Mouse (Mus musculus): ENCODE results near the gene Shmt2. TPM values are rescaled to one million over a fixed set of nuclear protein-coding genes. Genes with fewer than 3 reads are reported as not detected.

The Shmt2 gene
- polyA plus RNA-seq (2017; shearing (Covaris generic)): 103 TPM

GRCm38 (mm10) chr10:127522088-127522581 lies at the start of gene Shmt2:
Gene Shmt2 (minus strand): TSS chr10:127522444.

GRCm38 (mm10) chr10:127534036-127534928 lies 12.0 kb upstream of the Shmt2 start, which contains the start of gene Nxph4:
Gene Nxph4 (minus strand): TSS chr10:127534559.

DNA sequence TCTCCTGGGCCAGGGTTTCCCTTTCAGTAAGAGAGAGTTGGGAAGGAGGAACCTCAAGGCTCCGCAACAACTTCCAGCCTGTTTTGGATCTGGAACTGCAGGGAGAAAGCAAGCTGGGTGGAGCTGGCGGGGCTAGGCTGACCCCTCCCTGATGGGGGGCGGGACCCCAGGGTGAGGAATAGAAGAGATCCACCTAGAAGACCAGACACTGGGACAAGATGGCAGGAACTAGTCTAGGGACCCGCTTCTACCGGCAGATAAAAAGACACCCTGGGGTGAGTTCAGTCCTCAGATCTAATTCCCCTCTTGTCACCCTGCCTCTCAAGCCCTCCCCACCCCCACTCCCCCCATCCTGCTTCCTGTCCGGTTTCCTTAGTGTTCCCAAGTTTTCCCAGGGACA lies 7.5 kb downstream of the Shmt2 start, which contains the start of gene Ndufa4l2:
Gene Ndufa4l2 (plus strand): TSS at position 204 of the 400 bp plus-strand sequence.

GRCm38 (mm10) chr10:127500894-127501893 lies 21.1 kb downstream of the Shmt2 start, which contains the start of gene Stac3:
Gene Stac3 (plus strand): TSS chr10:127501686.

Other genes starting within 250 kb of the Shmt2 start
- 13.4 TPM for gene Mbd6, start 233.4 kb downstream of the Shmt2 start, polyA plus RNA-seq (2017; shearing (Covaris generic))
- 74.3 TPM for gene Mars, start 210.7 kb downstream of the Shmt2 start, polyA plus RNA-seq (2017; shearing (Covaris generic))
- 395 TPM for gene Arhgap9, start 200.5 kb downstream of the Shmt2 start, polyA plus RNA-seq (2017; shearing (Covaris generic))
- gene Gli1, start 180.5 kb downstream of the Shmt2 start, polyA plus RNA-seq (2017; shearing (Covaris generic)): 0.54 TPM
- gene Inhbe, start 168.0 kb downstream of the Shmt2 start, polyA plus RNA-seq (2017; shearing (Covaris generic)): 0.07 TPM
- not detected for gene Inhbc, start 152.0 kb downstream of the Shmt2 start, polyA plus RNA-seq (2017; shearing (Covaris generic))
- 39.5 TPM for gene R3hdm2, start 142.1 kb downstream of the Shmt2 start, polyA plus RNA-seq (2017; shearing (Covaris generic))
- gene Stac3, start 20.8 kb downstream of the Shmt2 start, polyA plus RNA-seq (2017; shearing (Covaris generic)): 0.14 TPM
- gene Ndufa4l2, start 7.5 kb downstream of the Shmt2 start, polyA plus RNA-seq (2017; shearing (Covaris generic)): not detected
- not detected for gene Nxph4, start 12.1 kb upstream of the Shmt2 start, polyA plus RNA-seq (2017; shearing (Covaris generic))
- gene Lrp1, start 98.7 kb upstream of the Shmt2 start, polyA plus RNA-seq (2017; shearing (Covaris generic)): 0.31 TPM
- 249 TPM for gene Stat6, start 120.5 kb upstream of the Shmt2 start, polyA plus RNA-seq (2017; shearing (Covaris generic))
- 10.4 TPM for gene Nemp1, start 144.5 kb upstream of the Shmt2 start, polyA plus RNA-seq (2017; shearing (Covaris generic))
- gene Nab2, start 146.1 kb upstream of the Shmt2 start, polyA plus RNA-seq (2017; shearing (Covaris generic)): 67.4 TPM
- not detected for gene Myo1a, start 182.7 kb upstream of the Shmt2 start, polyA plus RNA-seq (2017; shearing (Covaris generic))
- 0.28 TPM for gene Tac2, start 202.0 kb upstream of the Shmt2 start, polyA plus RNA-seq (2017; shearing (Covaris generic))
- gene Zbtb39, start 217.1 kb upstream of the Shmt2 start, polyA plus RNA-seq (2017; shearing (Covaris generic)): 0.67 TPM
- gene Gpr182, start 229.3 kb upstream of the Shmt2 start, polyA plus RNA-seq (2017; shearing (Covaris generic)): 0.06 TPM
- 0.18 TPM for gene Rdh1, start 237.3 kb upstream of the Shmt2 start, polyA plus RNA-seq (2017; shearing (Covaris generic))
- not detected for gene Rdh16f1, start 237.3 kb upstream of the Shmt2 start, polyA plus RNA-seq (2017; shearing (Covaris generic))